Mouse (Mus musculus): ENCODE measurements around the gene Kcnq5.

DNA sequence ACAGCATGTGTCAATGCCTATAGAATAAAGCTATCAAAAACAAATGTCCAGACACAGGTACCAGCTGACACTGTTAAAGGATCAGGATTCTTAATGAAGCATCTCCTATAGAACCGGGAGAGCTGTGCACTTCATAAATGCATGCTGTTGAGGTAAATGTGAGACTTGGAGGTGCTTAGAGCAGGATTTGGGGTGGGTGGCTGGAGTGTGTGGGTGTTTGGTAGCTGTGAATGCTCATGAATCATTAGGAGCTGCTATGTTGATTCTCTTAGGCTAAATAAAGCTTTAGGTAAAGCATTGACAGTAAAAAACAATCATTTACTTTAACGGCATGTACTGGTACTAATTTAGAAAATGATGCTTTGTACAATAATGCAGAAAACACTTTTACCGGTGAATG is 465.4 kb downstream of the Kcnq5 start:
- TF ChIP-seq CTCF (conservative IDR thresholded peaks at IDR 0.05; ENCODE audit: insufficient read depth, insufficient read length, low read depth, low read length) = no peak
- no peak for TF ChIP-seq POLR2A (IDR thresholded peaks at IDR 0.05; ENCODE audit: low read depth, low read length)

Measured in kidney, adult 2 months (tissue).